Mouse (Mus musculus): ENCODE measurements at regions not wholly inside any gene's neighbourhood (a gene's known extent, or its start where the extent isn't known, plus 50 kb on each side); places are given as distances from the start of the nearest gene placed in this dataset.

- TF ChIP-seq POLR2A (IDR thresholded peaks at IDR 0.05; ENCODE audit: borderline replicate concordance, extremely low read depth, insufficient read depth, insufficient read length, poor library complexity, severe bottlenecking), result no peak
- no peak for TF ChIP-seq CTCF (IDR thresholded peaks at IDR 0.05; ENCODE audit: borderline replicate concordance, extremely low read depth, insufficient read depth, insufficient read length)
Observed at GRCm38 (mm10) chr2:24544190-24544589, 68.8 kb upstream of the Pax8 start.
